Mouse (Mus musculus): ENCODE measurements around the gene Clec10a. TPM values are rescaled to one million over a fixed set of nuclear protein-coding genes. Genes with fewer than 3 reads are reported as not detected.
A peak's percentile ranks its signal among the peaks of the same experiment; 100 is the strongest.
"Not testable (repeated sequence)": the region's sequence is repeated elsewhere in the genome, so short reads cannot be mapped to it uniquely, and the experiment has no call there.

The Clec10a gene
- total and polyA plus RNA-seq, 2 experiments from 2014 or later = 0.67 to 1.6 TPM

- H3K4me2 ChIP-seq (ENCODE audit: low read depth) = no peak overlapping the region
- DNase-seq (no peak), ATAC-seq (no peak)
- H3K4me3 ChIP-seq (ENCODE audit: low read depth, low read length) = no peak overlapping the region
- no peak overlapping the region for H3K27ac ChIP-seq (ENCODE audit: low read depth, low read length)
- no peaks in the 10 kb centered on the region for H3K36me3 ChIP-seq (ENCODE audit: insufficient read depth)
- no peaks in the 10 kb centered on the region for H3K4me1 ChIP-seq (ENCODE audit: insufficient read depth)
- no peak for TF ChIP-seq CTCF (IDR thresholded peaks at IDR 0.05; ENCODE audit: low read depth)
- H3K27me3 ChIP-seq (ENCODE audit: insufficient read depth, low read length) = no peaks in the 10 kb centered on the region
- 86% methylated on average over 10 of the region's 10 CpGs for WGBS
- no peaks in the 10 kb centered on the region for H3K9me3 ChIP-seq (ENCODE audit: low read length)
- no peak overlapping the region for H3K9ac ChIP-seq
These were observed 16.8 kb upstream of the Clec10a start for GRCm38 (mm10) chr11:70139171-70139570.

DNA sequence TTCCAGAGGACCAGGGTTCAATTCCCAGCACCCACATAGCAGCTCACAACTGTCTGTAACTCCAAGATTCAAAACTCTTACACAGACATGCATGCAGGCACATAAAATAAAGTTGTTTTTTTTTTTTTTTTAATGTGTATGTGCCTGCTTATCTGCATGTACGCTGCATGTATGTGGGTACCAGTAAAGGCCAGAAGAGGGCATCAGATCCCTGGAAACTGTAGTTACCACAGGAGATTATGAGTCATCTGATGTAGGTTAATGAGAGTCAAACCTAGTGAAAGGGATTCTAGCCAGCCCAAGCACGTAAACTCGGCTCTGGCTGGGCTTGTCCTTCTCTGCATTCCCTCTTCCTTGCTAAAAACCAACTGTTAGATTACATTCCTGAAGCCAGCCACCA lies 4.9 kb upstream of the Clec10a start:
- no peaks in the 10 kb centered on the region for H3K9me3 ChIP-seq (ENCODE audit: low read length)
- no peak overlapping the region for H3K9ac ChIP-seq
- ATAC-seq (no peak), DNase-seq (no peak)
- H3K4me1 ChIP-seq (ENCODE audit: insufficient read depth) = no peaks in the 10 kb centered on the region
- WGBS = 59% methylated on average over 3 of the region's 3 CpGs
- H3K4me2 ChIP-seq (ENCODE audit: low read depth) = no peak overlapping the region
- no peaks in the 10 kb centered on the region for H3K27me3 ChIP-seq (ENCODE audit: insufficient read depth, low read length)
- H3K36me3 ChIP-seq (ENCODE audit: insufficient read depth) = no peaks in the 10 kb centered on the region
- no peak overlapping the region for H3K27ac ChIP-seq (ENCODE audit: low read depth, low read length)
- no peak overlapping the region for H3K4me3 ChIP-seq (ENCODE audit: low read depth, low read length)
- peak; percentile 26 for TF ChIP-seq CTCF (IDR thresholded peaks at IDR 0.05; ENCODE audit: low read depth)

DNA sequence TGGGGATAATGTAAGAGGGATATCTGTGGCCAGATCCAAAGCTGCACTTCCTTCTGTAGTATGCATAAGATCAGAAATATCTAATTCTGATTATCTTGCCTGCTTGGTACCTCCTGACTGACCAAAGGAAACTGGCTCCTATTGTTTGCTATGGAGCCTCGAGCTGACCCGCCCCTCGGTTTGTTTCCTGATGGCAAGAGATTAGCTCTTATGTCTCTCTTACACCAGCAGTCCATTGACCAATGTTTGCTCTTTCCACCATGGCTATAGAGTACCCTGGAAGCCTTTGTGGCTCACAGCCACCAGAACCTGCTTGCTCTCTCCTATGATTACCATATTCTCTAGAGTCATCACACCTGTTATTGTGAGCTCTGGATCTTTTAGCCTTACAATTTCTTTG lies 6.3 kb downstream of the Clec10a start:
- ATAC-seq = no peak
- no peak overlapping the region for H3K9ac ChIP-seq
- H3K4me2 ChIP-seq (ENCODE audit: low read depth) = no peak overlapping the region
- no peak for DNase-seq
- H3K4me3 ChIP-seq (ENCODE audit: low read depth, low read length) = no peak overlapping the region
- H3K9me3 ChIP-seq (ENCODE audit: low read length) = no peaks in the 10 kb centered on the region
- no peak overlapping the region for H3K27ac ChIP-seq (ENCODE audit: low read depth, low read length)
- WGBS = 77% methylated on average over 3 of the region's 3 CpGs
- no peak for TF ChIP-seq CTCF (IDR thresholded peaks at IDR 0.05; ENCODE audit: low read depth)
- no peaks in the 10 kb centered on the region for H3K4me1 ChIP-seq (ENCODE audit: insufficient read depth)
- H3K27me3 ChIP-seq (ENCODE audit: insufficient read depth, low read length) = no peaks in the 10 kb centered on the region
- no peaks in the 10 kb centered on the region for H3K36me3 ChIP-seq (ENCODE audit: insufficient read depth)

DNA sequence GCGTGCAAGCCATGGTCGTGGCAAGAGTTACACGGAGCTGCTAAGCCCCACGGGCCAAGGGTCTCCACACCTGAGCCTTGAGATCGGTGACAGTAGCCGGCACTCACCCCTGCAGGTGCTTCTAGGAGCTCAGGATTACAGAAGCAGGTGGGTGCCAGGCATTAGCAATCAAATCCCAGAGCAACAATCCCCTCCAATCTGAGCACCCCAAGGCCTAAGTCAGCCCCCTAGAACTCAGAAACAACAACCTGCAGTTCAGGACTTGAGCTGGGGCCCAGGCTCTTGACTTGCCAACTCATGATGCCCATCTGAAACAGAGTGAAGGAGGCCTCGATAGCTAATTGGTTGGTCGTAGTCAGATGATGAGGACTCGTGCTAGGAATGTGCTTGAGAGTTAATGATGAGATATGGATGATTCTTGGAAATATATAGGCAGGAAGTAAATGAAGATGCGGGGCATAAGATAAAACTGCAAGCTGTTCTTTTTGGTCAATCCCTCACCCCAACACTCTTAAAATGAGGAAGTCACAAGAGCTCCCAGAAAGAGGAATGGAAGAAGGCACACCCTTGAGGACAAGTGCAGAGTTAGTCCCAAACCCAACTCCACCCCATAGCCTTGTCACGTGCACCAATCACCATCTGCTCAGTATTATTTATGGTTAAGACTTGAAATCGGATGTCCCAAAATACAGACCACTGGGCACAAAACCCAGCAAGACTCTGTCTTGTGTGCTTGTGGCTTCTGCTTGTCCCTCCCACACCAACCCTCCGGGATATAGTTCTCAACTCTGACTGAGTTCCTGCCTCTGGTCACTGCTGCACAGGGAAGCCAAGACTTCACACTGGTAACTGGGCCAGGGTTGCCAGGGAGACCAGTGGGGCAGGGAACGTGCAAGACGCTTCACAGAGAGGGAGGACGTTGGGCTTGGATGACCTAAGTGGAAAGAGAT lies 10.2 kb downstream of the Clec10a start:
- no peak overlapping the region for H3K27ac ChIP-seq (ENCODE audit: low read depth, low read length)
- no peaks in the 10 kb centered on the region for H3K27me3 ChIP-seq (ENCODE audit: insufficient read depth, low read length)
- H3K4me1 ChIP-seq (ENCODE audit: insufficient read depth) = no peaks in the 10 kb centered on the region
- DNase-seq (no peak), ATAC-seq (no peak)
- H3K9ac ChIP-seq = no peak overlapping the region
- H3K4me2 ChIP-seq (ENCODE audit: low read depth) = no peak overlapping the region
- TF ChIP-seq CTCF (IDR thresholded peaks at IDR 0.05; ENCODE audit: low read depth) = no peak
- no peaks in the 10 kb centered on the region for H3K9me3 ChIP-seq (ENCODE audit: low read length)
- no peak overlapping the region for H3K4me3 ChIP-seq (ENCODE audit: low read depth, low read length)
- H3K36me3 ChIP-seq (ENCODE audit: insufficient read depth) = no peaks in the 10 kb centered on the region
- 67% methylated on average over 16 of the region's 16 CpGs for WGBS

DNA sequence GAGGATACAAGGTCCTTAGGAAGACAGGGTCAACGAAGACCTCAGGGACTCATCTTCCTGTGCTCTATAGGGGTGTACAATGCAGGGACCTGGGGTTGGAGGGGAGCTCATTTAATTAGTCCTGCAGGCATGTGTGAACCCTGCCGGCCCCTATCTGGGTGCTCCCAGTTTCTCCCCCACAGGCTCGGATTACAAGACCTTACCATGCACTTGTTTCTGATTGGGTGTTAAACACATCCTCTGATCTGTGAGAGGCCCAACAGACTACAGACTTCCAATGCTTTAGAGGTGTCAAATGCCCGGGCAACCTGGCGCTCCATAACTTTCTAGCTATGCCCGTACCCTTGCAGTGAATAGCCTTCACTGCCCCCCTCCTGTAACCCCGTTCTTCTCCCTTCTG lies 12.1 kb downstream of the Clec10a start:
- no peaks in the 10 kb centered on the region for H3K27me3 ChIP-seq (ENCODE audit: insufficient read depth, low read length)
- H3K9ac ChIP-seq = no peak overlapping the region
- no peak overlapping the region for H3K27ac ChIP-seq (ENCODE audit: low read depth, low read length)
- 59% methylated on average over 7 of the region's 7 CpGs for WGBS
- no peak overlapping the region for H3K4me3 ChIP-seq (ENCODE audit: low read depth, low read length)
- DNase-seq (no peak), ATAC-seq (no peak)
- no peak for TF ChIP-seq CTCF (IDR thresholded peaks at IDR 0.05; ENCODE audit: low read depth)
- H3K9me3 ChIP-seq (ENCODE audit: low read length) = no peaks in the 10 kb centered on the region
- no peaks in the 10 kb centered on the region for H3K36me3 ChIP-seq (ENCODE audit: insufficient read depth)
- no peak overlapping the region for H3K4me2 ChIP-seq (ENCODE audit: low read depth)
- H3K4me1 ChIP-seq (ENCODE audit: insufficient read depth) = no peaks in the 10 kb centered on the region

- not testable (repeated sequence) for H3K36me3 ChIP-seq (ENCODE audit: insufficient read depth); H3K4me3 ChIP-seq (ENCODE audit: low read depth, low read length); H3K27me3 ChIP-seq (ENCODE audit: insufficient read depth, low read length); H3K9me3 ChIP-seq (ENCODE audit: low read length); H3K27ac ChIP-seq (ENCODE audit: low read depth, low read length); DNase-seq; ATAC-seq; H3K9ac ChIP-seq; H3K4me2 ChIP-seq (ENCODE audit: low read depth); H3K4me1 ChIP-seq (ENCODE audit: insufficient read depth)
- 78% methylated on average over 7 of the region's 7 CpGs for WGBS
These were observed 13.5 kb downstream of the Clec10a start for GRCm38 (mm10) chr11:70169471-70169870.

GRCm38 (mm10) chr11:70170291-70170690 lies 14.3 kb downstream of the Clec10a start:
- Histone ChIP-seq H3K27ac (ENCODE audit: low read depth, low read length) (no peak overlapping the region), H3K27me3 (ENCODE audit: insufficient read depth, low read length) (no peaks in the 10 kb centered on the region), H3K9me3 (ENCODE audit: low read length) (no peaks in the 10 kb centered on the region), H3K36me3 (ENCODE audit: insufficient read depth) (no peaks in the 10 kb centered on the region), H3K9ac (no peak overlapping the region), H3K4me1 (ENCODE audit: insufficient read depth) (no peaks in the 10 kb centered on the region), H3K4me2 (ENCODE audit: low read depth) (no peak overlapping the region), H3K4me3 (ENCODE audit: low read depth, low read length) (no peak overlapping the region)
- DNase-seq (no peak), ATAC-seq (no peak)
- WGBS = 74% methylated on average over 7 of the region's 7 CpGs
- no peak for TF ChIP-seq CTCF (IDR thresholded peaks at IDR 0.05; ENCODE audit: low read depth)
